Mouse (Mus musculus): ENCODE measurements around the gene A830031A19Rik.

The A830031A19Rik gene

DNA sequence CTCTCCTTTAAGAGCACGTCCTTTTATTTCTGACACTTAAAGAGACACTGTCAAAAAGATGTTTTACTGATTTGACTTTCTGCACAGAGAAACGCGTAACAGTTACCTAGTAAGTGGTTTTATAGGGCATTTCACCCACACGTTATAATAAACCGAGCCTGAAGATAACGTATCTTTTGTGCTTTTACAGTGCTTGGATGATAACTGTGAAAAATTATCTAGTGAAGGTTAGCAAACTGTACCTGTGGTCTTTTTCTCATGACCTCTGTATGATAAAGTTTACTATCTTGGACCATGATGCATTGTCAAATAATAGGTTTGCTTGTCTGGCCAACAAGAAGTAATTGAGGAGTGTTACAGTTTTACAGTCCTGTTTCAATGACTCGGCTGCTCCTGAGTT is 74.2 kb downstream of the A830031A19Rik start:
- DNase-seq, result no peak

All from layer of hippocampus, adult 9-11 months (tissue).